Mouse (Mus musculus) kidney, embryonic 15.5 days (tissue): ENCODE measurements at regions not wholly inside any gene's neighbourhood (a gene's known extent, or its start where the extent isn't known, plus 50 kb on each side); places are given as distances from the start of the nearest gene placed in this dataset.

Experiments
- ATAC-seq: fragments of 200-750 bp; cut with Nextera tagmentation; replicated peaks from 2 replicates; pipeline ENCODE4 v1.8.0; 2017; ENCODE audit warnings: moderate TSS enrichment; ENCODE audit not compliant: low FRiP score
- H3K27ac ChIP-seq: fragments of 300-500 bp; sonication (generic); 2 replicates; pipeline ENCODE4 v1.5.1; 2015; ENCODE audit warnings: mild to moderate bottlenecking, inconsistent platforms
- H3K27me3 ChIP-seq: fragments of 300-500 bp; sonication (generic); 2 replicates; pipeline ENCODE4 v1.6.1; 2015; ENCODE audit warnings: inconsistent platforms
- H3K36me3 ChIP-seq: fragments of 300-500 bp; sonication (generic); 2 replicates; pipeline ENCODE4 v1.6.1; 2015; ENCODE audit warnings: inconsistent platforms
- H3K4me1 ChIP-seq: fragments of 300-500 bp; sonication (generic); 2 replicates; pipeline ENCODE4 v1.6.1; 2015; ENCODE audit warnings: inconsistent platforms
- H3K4me2 ChIP-seq: fragments of 300-500 bp; sonication (generic); 2 replicates; pipeline ENCODE4 v1.6.1; 2015; ENCODE audit warnings: moderate library complexity, mild to moderate bottlenecking, inconsistent platforms
- H3K4me3 ChIP-seq: fragments of 300-500 bp; sonication (generic); replicated peaks from 2 replicates; pipeline ENCODE4 v1.5.1; 2015; ENCODE audit warnings: mild to moderate bottlenecking, inconsistent platforms
- H3K9ac ChIP-seq: fragments of 300-500 bp; sonication (generic); 2 replicates; pipeline ENCODE4 v1.6.1; 2015; ENCODE audit warnings: mild to moderate bottlenecking, inconsistent platforms
- H3K9me3 ChIP-seq: fragments of 300-500 bp; sonication (generic); replicated peaks from 2 replicates; pipeline ENCODE4 v1.6.1; 2016; ENCODE audit warnings: inconsistent platforms
- WGBS: fragments of 180-500 bp; shearing (Covaris S2); methylation state at CpG from one replicate; pipeline ENCODE4 v1.1.7; 2015; ENCODE audit warnings: mixed read lengths; 5-methylcytosine and 5-hydroxymethylcytosine counted together

- no peak for ATAC-seq
- H3K27me3 ChIP-seq = no peaks in the 10 kb centered on the region
- WGBS = 20% methylated on average over 5 of the region's 5 CpGs
Observed at GRCm38 (mm10) chr1:138386001-138386400, 112.5 kb downstream of the Atp6v1g3 start.

GRCm38 (mm10) chr1:138388634-138389033 lies 115.1 kb downstream of the Atp6v1g3 start:
- H3K4me2 ChIP-seq = no peak overlapping the region
- ATAC-seq = no peak
- 91% methylated on average over 8 of the region's 8 CpGs for WGBS
- H3K27me3 ChIP-seq = no peaks in the 10 kb centered on the region
- peaks cover 12% of the 10 kb centered on the region; the same call in 1 of the 2 replicates for H3K4me1 ChIP-seq
- no peaks in the 10 kb centered on the region for H3K9me3 ChIP-seq
- H3K9ac ChIP-seq = no peak overlapping the region
- H3K27ac ChIP-seq = no peak overlapping the region
- H3K4me3 ChIP-seq = no peak overlapping the region
- no peaks in the 10 kb centered on the region for H3K36me3 ChIP-seq

More at GRCm38 (mm10) chr1:138386001-138386400, 112.5 kb downstream of the Atp6v1g3 start:
- Histone ChIP-seq H3K9ac (no peak overlapping the region), H3K4me1 (peaks cover 12% of the 10 kb centered on the region; the same call in 1 of the 2 replicates), H3K27ac (no peak overlapping the region), H3K4me2 (no peak overlapping the region), H3K36me3 (no peaks in the 10 kb centered on the region), H3K4me3 (no peak overlapping the region), H3K9me3 (no peaks in the 10 kb centered on the region)

GRCm38 (mm10) chr1:138389676-138390075 lies 116.1 kb downstream of the Atp6v1g3 start:
- Histone ChIP-seq H3K4me3 (no peak overlapping the region), H3K9ac (no peak overlapping the region), H3K27me3 (no peaks in the 10 kb centered on the region), H3K27ac (no peak overlapping the region), H3K4me1 (peaks cover 12% of the 10 kb centered on the region; the same call in 1 of the 2 replicates), H3K4me2 (no peak overlapping the region), H3K9me3 (no peaks in the 10 kb centered on the region), H3K36me3 (no peaks in the 10 kb centered on the region)
- 72% methylated on average over 1 of the region's 1 CpGs for WGBS
- ATAC-seq = no peak

GRCm38 (mm10) chr1:138418610-138419009 lies 145.1 kb downstream of the Atp6v1g3 start:
- no peaks in the 10 kb centered on the region for H3K4me1 ChIP-seq
- H3K4me3 ChIP-seq = no peak overlapping the region
- ATAC-seq = no peak
- 60% methylated on average over 3 of the region's 3 CpGs for WGBS
- H3K9ac ChIP-seq = no peak overlapping the region
- H3K36me3 ChIP-seq = no peaks in the 10 kb centered on the region
- H3K9me3 ChIP-seq = no peaks in the 10 kb centered on the region
- H3K27me3 ChIP-seq = no peaks in the 10 kb centered on the region
- H3K4me2 ChIP-seq = no peak overlapping the region
- no peak overlapping the region for H3K27ac ChIP-seq

- Histone ChIP-seq H3K4me2 (no peak overlapping the region), H3K27me3 (no peaks in the 10 kb centered on the region), H3K27ac (no peak overlapping the region), H3K4me1 (no peaks in the 10 kb centered on the region), H3K9ac (no peak overlapping the region), H3K9me3 (no peaks in the 10 kb centered on the region), H3K4me3 (no peak overlapping the region), H3K36me3 (no peaks in the 10 kb centered on the region)
- no peak for ATAC-seq
- 67% methylated on average over 2 of the region's 2 CpGs for WGBS
Observed at GRCm38 (mm10) chr1:138427416-138427815, 153.9 kb downstream of the Atp6v1g3 start.
